Mouse (Mus musculus) left cerebral cortex, postnatal 10 days (tissue): ENCODE results near the gene Prpf4. TPM values are rescaled to one million over a fixed set of nuclear protein-coding genes. Genes with fewer than 3 reads are reported as not detected.

Source experiments
- DNase-seq, 2 experiments: peaks; one replicate each; pipeline ENCODE4 v3.0.0; 2021 to 2022; ENCODE audit warnings: low spot score in 2 of 2, mixed read lengths in 1 of 2; ENCODE audit errors: extremely low spot score in 1 of 2
- intact Hi-C: fragments of 180-260 bp; cut with DNase I; formaldehyde crosslinking; loops from one replicate; pipeline ENCODE4 v1.15.1; 2025
- total RNA-seq, 2 experiments: library from RNA; stranded (reverse); gene quantifications; 2 replicates each; pipeline ENCODE4 v1.2.3; 2021

Prpf4 gene
- 10 to 100 TPM; 13.1 to 13.7 TPM for total RNA-seq

- intact Hi-C loops = loop anchor here (5.0 kb wide), 2 partner anchors 46 to 201 kb away; partner anchors contain the start of genes Fkbp15 and Slc31a1
Measured at GRCm38 (mm10) chr4:62408601-62409282, at the start of gene Prpf4, which contains the start of gene Cdc26. Prpf4 (plus strand) TSS chr4:62408797. Cdc26 (minus strand) TSS chr4:62408642.

GRCm38 (mm10) chr4:62359256-62359775, 49.3 kb upstream of the Prpf4 start:
- no peak for DNase-seq
- intact Hi-C loops = no loop called here

More at GRCm38 (mm10) chr4:62408601-62409282, at the start of gene Prpf4, which contains the start of gene Cdc26:
- DNase-seq = peak; percentile 99

GRCm38 (mm10) chr4:62360088-62360804, 48.4 kb upstream of the Prpf4 start, which contains the start of the genes Fkbp15 and Slc31a1:
Fkbp15 (minus strand) TSS chr4:62360548.
Slc31a1 (plus strand) TSS chr4:62360727.
- intact Hi-C loops = loop anchor here (5.0 kb wide), 1 partner anchor 47 kb away; the partner anchor contains the start of genes Cdc26 and Prpf4
- DNase-seq = peak; percentile 96 to 98

GRCm38 (mm10) chr4:62360805-62361455, 47.7 kb upstream of the Prpf4 start:
- intact Hi-C loops = loop anchor here (5.0 kb wide), 1 partner anchor 46 kb away; the partner anchor contains the start of genes Cdc26 and Prpf4

GRCm38 (mm10) chr4:62361571-62361970, 47.0 kb upstream of the Prpf4 start:
- intact Hi-C loops = loop anchor here (5.0 kb wide), 1 partner anchor 46 kb away; the partner anchor contains the start of genes Cdc26 and Prpf4
- no peak for DNase-seq

More at GRCm38 (mm10) chr4:62360805-62361455, 47.7 kb upstream of the Prpf4 start:
- DNase-seq = no peak

GRCm38 (mm10) chr4:62361997-62362396, 46.6 kb upstream of the Prpf4 start:
- DNase-seq = no peak
- intact Hi-C loops = loop anchor here (5.0 kb wide), 1 partner anchor 45 kb away; the partner anchor contains the start of genes Cdc26 and Prpf4

GRCm38 (mm10) chr4:62362437-62362836, 46.2 kb upstream of the Prpf4 start:
- DNase-seq = no peak
- intact Hi-C loops = loop anchor here (5.0 kb wide), 1 partner anchor 45 kb away; the partner anchor contains the start of genes Cdc26 and Prpf4

- DNase-seq = no peak
- intact Hi-C loops = loop anchor here (5.0 kb wide), 1 partner anchor 43 kb away; the partner anchor contains the start of genes Cdc26 and Prpf4
Measured at GRCm38 (mm10) chr4:62364299-62364698, 44.3 kb upstream of the Prpf4 start.

- DNase-seq = no peak
- intact Hi-C loops = no loop called here
Measured at GRCm38 (mm10) chr4:62366291-62366690, 42.3 kb upstream of the Prpf4 start.

- no peak for DNase-seq
- intact Hi-C loops = no loop called here
Measured at GRCm38 (mm10) chr4:62367586-62367985, 41.0 kb upstream of the Prpf4 start.

- intact Hi-C loops = no loop called here
- no peak for DNase-seq
Measured at GRCm38 (mm10) chr4:62369091-62369490, 39.5 kb upstream of the Prpf4 start.

- intact Hi-C loops = no loop called here
- DNase-seq = no peak
Measured at GRCm38 (mm10) chr4:62372410-62372809, 36.2 kb upstream of the Prpf4 start.

GRCm38 (mm10) chr4:62372818-62373520, 35.6 kb upstream of the Prpf4 start:
- intact Hi-C loops = no loop called here
- no peak for DNase-seq

GRCm38 (mm10) chr4:62373668-62374067, 34.9 kb upstream of the Prpf4 start:
- intact Hi-C loops = no loop called here
- no peak for DNase-seq

- DNase-seq = no peak
- intact Hi-C loops = no loop called here
Measured at GRCm38 (mm10) chr4:62374342-62374741, 34.3 kb upstream of the Prpf4 start.

- no peak for DNase-seq
- intact Hi-C loops = no loop called here
Measured at GRCm38 (mm10) chr4:62376123-62376522, 32.5 kb upstream of the Prpf4 start.

- DNase-seq = no peak
- intact Hi-C loops = no loop called here
Measured at GRCm38 (mm10) chr4:62379724-62380381, 28.7 kb upstream of the Prpf4 start.

- intact Hi-C loops = no loop called here
- DNase-seq = no peak
Measured at GRCm38 (mm10) chr4:62383207-62383606, 25.4 kb upstream of the Prpf4 start.
